Mouse (Mus musculus) small intestine, adult 2 months (tissue): ENCODE data around the gene Hsd17b7.

Experiments used
- CTCF ChIP-seq: fragments of 200-500 bp; IDR thresholded peaks from 2 replicates; pipeline ENCODE4 v1.5.1; 2012; ENCODE audit warnings: low read depth, mild to moderate bottlenecking, control low read depth, inconsistent platforms, low read length, moderate library complexity, mixed read lengths; ENCODE audit not compliant: insufficient replicate concordance, insufficient read length; ENCODE audit errors: extremely low read depth
- POLR2A ChIP-seq: fragments of 200-500 bp; IDR thresholded peaks from 2 replicates; pipeline ENCODE4 v1.6.1; 2012; ENCODE audit warnings: low read depth, mild to moderate bottlenecking, control low read depth, inconsistent platforms, low read length, moderate library complexity

- TF ChIP-seq CTCF: no peak
- TF ChIP-seq POLR2A: no peak
Measured at GRCm38 (mm10) chr1:169986166-169986565, 17.1 kb upstream of the Hsd17b7 start.
